Mouse (Mus musculus) liver, embryonic 14.5 days (tissue): ENCODE measurements at regions not wholly inside any gene's neighbourhood (a gene's known extent, or its start where the extent isn't known, plus 50 kb on each side); places are given as distances from the start of the nearest gene placed in this dataset.

Experiments used
- ATAC-seq: fragments of 200-750 bp; cut with Nextera tagmentation; 2 replicates; pipeline ENCODE4 v1.8.0; 2017; ENCODE audit warnings: moderate number of reproducible peaks, mild to moderate bottlenecking, moderate library complexity; ENCODE audit not compliant: insufficient read depth
- DNase-seq, 3 experiments: peaks; one replicate each; pipeline ENCODE4 v3.0.0-alpha.2; 2012 to 2013; ENCODE audit warnings: low read depth in 3 of 3, low spot score in 3 of 3
- H3K27ac ChIP-seq: fragments of 300-500 bp; sonication (generic); 2 replicates; pipeline ENCODE4 v1.5.1; 2014; ENCODE audit warnings: moderate library complexity, mild to moderate bottlenecking, control low read depth, inconsistent platforms
- H3K27me3 ChIP-seq: fragments of 300-500 bp; sonication (generic); 2 replicates; pipeline ENCODE4 v1.6.1; 2014; ENCODE audit warnings: mild to moderate bottlenecking, low read length, moderate library complexity; ENCODE audit not compliant: control insufficient read depth, insufficient read depth
- H3K36me3 ChIP-seq: fragments of 300-500 bp; sonication (generic); replicated peaks from 2 replicates; pipeline ENCODE4 v1.6.1; 2014; ENCODE audit warnings: low read depth; ENCODE audit not compliant: control insufficient read depth, insufficient read depth
- H3K4me1 ChIP-seq, 2 experiments: fragments of 200-500 bp in 1 of 2; fragments of 300-500 bp in 1 of 2; sonication (generic) in 1 of 2; replicated peaks; 2 replicates each; pipeline ENCODE4 v1.6.1; 2012 to 2014; ENCODE audit warnings: antibody characterized with exemption in 1 of 2, inconsistent platforms in 1 of 2, low read length in 1 of 2; ENCODE audit not compliant: control insufficient read depth in 2 of 2, insufficient read depth in 2 of 2
- H3K4me2 ChIP-seq: fragments of 300-500 bp; sonication (generic); 2 replicates; pipeline ENCODE4 v1.6.1; 2014; ENCODE audit warnings: low read depth, mild to moderate bottlenecking, control low read depth, moderate library complexity
- H3K4me3 ChIP-seq, 2 experiments: fragments of 200-500 bp in 1 of 2; fragments of 300-500 bp in 1 of 2; sonication (generic) in 1 of 2; 2 replicates each; pipeline ENCODE4 v1.5.1; 2012 to 2014; ENCODE audit warnings: low read depth in 2 of 2, low read length in 2 of 2, mild to moderate bottlenecking in 2 of 2, control low read depth in 1 of 2, inconsistent platforms in 1 of 2, moderate library complexity in 1 of 2; ENCODE audit not compliant: insufficient read depth in 1 of 2
- H3K9ac ChIP-seq: fragments of 300-500 bp; sonication (generic); replicated peaks from 2 replicates; pipeline ENCODE4 v1.6.1; 2014; ENCODE audit warnings: mild to moderate bottlenecking, control low read depth, moderate library complexity
- H3K9me3 ChIP-seq: fragments of 300-500 bp; sonication (generic); 2 replicates; pipeline ENCODE4 v1.6.1; 2016; ENCODE audit warnings: low read length, mixed read lengths; ENCODE audit not compliant: control insufficient read depth
- CTCF ChIP-seq: IDR thresholded peaks from 2 replicates; pipeline ENCODE4 v1.5.1; 2016; ENCODE audit warnings: antibody characterized with exemption, low read depth, control low read depth
- EP300 ChIP-seq: IDR thresholded peaks from 2 replicates; pipeline ENCODE4 v1.6.1; 2016; ENCODE audit warnings: antibody characterized with exemption, low read depth
- WGBS: fragments of 180-500 bp; shearing (Covaris S2); extraction: QIAGEN DNeasy Blood & Tissue Kit; methylation state at CpG from one replicate; pipeline ENCODE4 v1.1.7; 2014; ENCODE audit not compliant: insufficient replicate concordance; 5-methylcytosine and 5-hydroxymethylcytosine counted together

DNA sequence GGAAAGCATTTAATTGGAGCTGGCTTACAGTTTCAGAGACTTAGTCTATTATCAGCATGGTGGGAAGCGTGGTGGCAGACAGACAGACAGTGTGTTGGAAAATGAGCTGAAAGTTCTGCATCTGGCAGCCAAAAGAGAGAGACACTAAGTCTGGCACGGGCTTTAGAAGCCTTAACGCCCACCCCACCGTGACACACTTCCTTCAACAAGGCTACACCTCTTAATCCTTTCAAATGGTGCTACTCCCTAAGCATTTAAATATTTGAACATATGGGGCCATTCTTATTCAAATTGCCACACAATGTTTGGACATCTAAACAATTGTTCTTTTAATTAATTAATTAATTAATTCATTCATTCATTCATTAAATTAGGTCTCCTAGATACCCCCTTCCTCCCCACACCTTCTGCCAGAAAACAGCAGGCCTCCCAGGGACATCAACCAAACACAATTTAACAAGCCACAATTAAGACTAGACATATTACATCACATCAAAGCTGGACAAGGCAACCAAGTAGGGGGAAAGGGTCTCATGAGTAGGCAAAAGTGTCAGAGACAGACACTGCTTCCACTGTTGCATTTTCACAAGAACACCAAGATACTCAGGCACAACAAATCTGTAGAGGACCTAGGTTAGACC, 135.4 kb upstream of the Ptbp2 start:
- Histone ChIP-seq H3K4me2 (no peak overlapping the region), H3K27me3 (no peaks in the 10 kb centered on the region), H3K4me1 (no peaks in the 10 kb centered on the region), H3K27ac (no peak overlapping the region), H3K36me3 (no peaks in the 10 kb centered on the region), H3K4me3 (no peak overlapping the region), H3K9me3 (no peaks in the 10 kb centered on the region), H3K9ac (no peak overlapping the region)
- TF ChIP-seq EP300 (no peak), CTCF (no peak)
- WGBS: 59% methylated on average over 4 of the region's 4 CpGs
- DNase-seq (no peak), ATAC-seq (no peak)

DNA sequence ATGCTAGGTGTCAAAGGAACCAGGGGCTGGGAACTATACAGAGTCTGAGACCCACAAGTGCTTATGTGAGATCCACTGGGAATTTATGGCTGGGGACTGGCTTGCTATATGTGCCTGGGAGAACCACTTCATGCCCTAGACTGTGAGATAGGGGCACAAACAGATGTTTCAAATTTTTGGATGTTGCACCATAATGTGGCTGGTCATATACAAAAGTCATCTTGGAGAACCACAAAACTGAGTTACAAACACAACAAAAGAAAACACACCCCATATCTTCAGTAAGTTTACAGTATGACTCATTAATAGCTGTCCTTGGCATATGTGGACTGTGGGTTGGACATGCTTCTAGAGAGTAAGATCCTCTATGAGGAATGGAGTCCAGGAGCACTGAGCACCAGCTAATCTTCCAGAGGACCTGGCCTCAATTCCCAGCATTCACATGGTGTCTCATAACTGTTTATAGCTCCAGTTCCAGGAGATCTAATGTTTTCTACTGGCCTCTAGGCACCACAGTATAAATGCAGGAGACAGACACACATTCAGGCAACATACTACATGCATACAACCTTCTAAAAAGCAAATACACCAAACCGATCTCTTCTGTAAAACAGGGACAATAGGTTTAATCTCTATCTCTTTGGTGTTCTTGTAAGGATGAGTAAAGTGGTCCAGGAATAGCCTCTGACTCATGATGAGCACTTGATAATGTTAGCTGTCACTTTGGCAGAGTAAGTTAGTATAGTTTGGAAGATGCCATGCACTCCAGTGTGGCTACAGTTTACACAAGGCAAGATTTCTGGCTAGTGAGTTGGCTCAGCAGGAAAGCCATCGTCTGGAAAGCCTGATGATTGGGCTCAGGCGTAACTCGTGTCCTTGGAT, 132.0 kb upstream of the Ptbp2 start:
- no peak for DNase-seq

DNA sequence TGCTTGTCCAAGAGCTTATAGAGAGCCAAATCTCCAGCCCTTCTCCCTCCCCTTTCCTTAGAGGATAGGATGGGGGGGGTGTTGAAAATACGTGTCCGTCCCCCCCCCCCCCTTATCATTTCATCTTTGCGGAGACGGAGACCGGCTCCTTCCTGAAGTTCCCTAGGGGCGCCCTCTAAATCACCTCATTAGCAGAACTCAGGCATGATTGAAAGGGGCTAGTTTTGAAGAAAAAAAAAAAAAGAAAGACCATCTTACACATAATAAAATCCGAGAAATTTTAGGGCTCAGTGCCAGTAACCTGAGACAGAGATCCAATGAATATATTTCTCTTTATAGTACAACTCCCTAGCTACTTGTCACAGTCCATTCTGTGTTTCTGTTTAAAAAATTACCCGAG, 127.3 kb upstream of the Ptbp2 start:
- TF ChIP-seq CTCF (no peak), EP300 (no peak)
- H3K4me1 ChIP-seq: no peaks in the 10 kb centered on the region
- H3K36me3 ChIP-seq: no peaks in the 10 kb centered on the region
- 69% methylated on average over 7 of the region's 8 CpGs for WGBS
- H3K9ac ChIP-seq: no peak overlapping the region
- DNase-seq: no peak
- no peaks in the 10 kb centered on the region for H3K27me3 ChIP-seq
- no peak overlapping the region for H3K27ac ChIP-seq
- no peak overlapping the region for H3K4me3 ChIP-seq
- ATAC-seq: no peak
- no peaks in the 10 kb centered on the region for H3K9me3 ChIP-seq
- no peak overlapping the region for H3K4me2 ChIP-seq

More for the DNA sequence above, 132.0 kb upstream of the Ptbp2 start:
- Histone ChIP-seq H3K36me3 (no peaks in the 10 kb centered on the region), H3K27me3 (no peaks in the 10 kb centered on the region), H3K4me3 (no peak overlapping the region), H3K27ac (no peak overlapping the region), H3K4me1 (no peaks in the 10 kb centered on the region), H3K9ac (no peak overlapping the region), H3K4me2 (no peak overlapping the region), H3K9me3 (no peaks in the 10 kb centered on the region)
- TF ChIP-seq CTCF (no peak), EP300 (no peak)
- 38% methylated on average over 4 of the region's 4 CpGs for WGBS
- no peak for ATAC-seq

DNA sequence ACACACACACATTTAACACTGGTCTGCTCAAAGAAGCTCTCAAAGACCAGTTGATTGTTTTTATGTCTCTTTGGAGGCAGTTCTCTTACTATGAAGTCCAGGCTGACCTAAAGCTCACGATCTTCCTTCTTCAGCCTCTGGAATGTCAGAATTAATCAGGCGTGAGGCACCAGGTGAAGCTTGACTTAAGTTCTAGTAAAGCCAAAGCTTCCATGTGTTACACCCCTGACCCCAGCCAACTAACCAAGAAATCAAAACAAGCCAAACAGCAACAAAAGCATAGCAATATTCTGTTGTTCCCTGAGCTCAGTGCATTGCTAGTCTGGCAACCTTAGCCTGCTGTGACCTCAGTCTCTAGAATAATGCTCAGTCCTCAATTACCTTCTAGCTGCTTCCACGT, 120.0 kb upstream of the Ptbp2 start:
- Histone ChIP-seq H3K4me3 (no peak overlapping the region), H3K27me3 (no peaks in the 10 kb centered on the region), H3K27ac (no peak overlapping the region), H3K36me3 (no peaks in the 10 kb centered on the region), H3K4me2 (no peak overlapping the region), H3K9me3 (no peaks in the 10 kb centered on the region), H3K9ac (no peak overlapping the region), H3K4me1 (no peaks in the 10 kb centered on the region)
- 36% methylated on average over 3 of the region's 3 CpGs for WGBS
- no peak for ATAC-seq
- TF ChIP-seq EP300: no peak
- no peak for DNase-seq

DNA sequence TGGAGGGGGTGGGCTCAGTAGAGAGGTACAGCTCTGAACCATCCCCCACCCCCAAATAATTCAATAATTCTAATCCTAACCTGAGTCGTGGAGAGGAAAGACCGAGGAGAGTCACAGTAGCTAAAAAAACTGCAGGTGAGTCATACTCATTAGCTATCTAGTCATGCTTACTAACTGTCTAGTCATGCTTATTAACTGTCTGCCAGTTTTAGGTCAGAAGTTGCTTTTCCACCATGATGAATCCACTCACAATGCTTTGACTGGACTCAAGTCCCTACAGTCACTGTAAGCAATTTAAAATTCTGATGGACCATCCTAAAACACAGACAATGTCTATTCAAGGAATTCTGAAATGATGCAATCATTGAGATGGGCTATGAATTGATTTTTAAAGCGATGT, 110.9 kb upstream of the Ptbp2 start:
- no peaks in the 10 kb centered on the region for H3K27me3 ChIP-seq
- H3K27ac ChIP-seq: no peak overlapping the region
- H3K9ac ChIP-seq: no peak overlapping the region
- H3K36me3 ChIP-seq: no peaks in the 10 kb centered on the region
- no peaks in the 10 kb centered on the region for H3K4me1 ChIP-seq
- DNase-seq: no peak
- no peak for TF ChIP-seq CTCF
- TF ChIP-seq EP300: no peak
- no peak overlapping the region for H3K4me3 ChIP-seq
- 62% methylated on average over 3 of the region's 3 CpGs for WGBS
- no peak for ATAC-seq
- no peaks in the 10 kb centered on the region for H3K9me3 ChIP-seq
- no peak overlapping the region for H3K4me2 ChIP-seq
